Mouse (Mus musculus) c-Kit-positive CD71-negative TER-119-negative erythroid progenitor cells, embryonic 14.5 days (primary cell): ENCODE data around the gene Ezr.

Source experiments
- DNase-seq: peaks from one replicate; pipeline ENCODE4 v3.0.0-alpha.2; 2013; ENCODE audit warnings: low read depth

Gene Ezr

GRCm38 (mm10) chr17:6768301-6768788, 14.2 kb downstream of the Ezr start:
- DNase-seq: no peak

- no peak for DNase-seq
Observed at GRCm38 (mm10) chr17:6767771-6768170, 14.8 kb downstream of the Ezr start.

GRCm38 (mm10) chr17:6766823-6767222, 15.8 kb downstream of the Ezr start:
- DNase-seq: no peak

- no peak for DNase-seq
Observed at GRCm38 (mm10) chr17:6765886-6766285, 16.7 kb downstream of the Ezr start.

GRCm38 (mm10) chr17:6764730-6765129, 17.9 kb downstream of the Ezr start:
- no peak for DNase-seq

GRCm38 (mm10) chr17:6764227-6764593, 18.4 kb downstream of the Ezr start:
- no peak for DNase-seq

- no peak for DNase-seq
Observed at GRCm38 (mm10) chr17:6763513-6764226, 18.9 kb downstream of the Ezr start.

- DNase-seq: no peak
Observed at GRCm38 (mm10) chr17:6759717-6760292, 22.8 kb downstream of the Ezr start.

- DNase-seq: no peak
Observed at GRCm38 (mm10) chr17:6758845-6759244, 23.7 kb downstream of the Ezr start.

GRCm38 (mm10) chr17:6757902-6758301, 24.7 kb downstream of the Ezr start:
- DNase-seq: no peak

GRCm38 (mm10) chr17:6755873-6756272, 26.7 kb downstream of the Ezr start:
- DNase-seq: no peak

GRCm38 (mm10) chr17:6755176-6755575, 27.4 kb downstream of the Ezr start:
- DNase-seq: no peak

- no peak for DNase-seq
Observed at GRCm38 (mm10) chr17:6752375-6752774, 30.2 kb downstream of the Ezr start.

- DNase-seq: no peak
Observed at GRCm38 (mm10) chr17:6751221-6751859, 31.2 kb downstream of the Ezr start.

GRCm38 (mm10) chr17:6748779-6749464, 33.7 kb downstream of the Ezr start:
- no peak for DNase-seq

GRCm38 (mm10) chr17:6747478-6747877, 35.1 kb downstream of the Ezr start:
- DNase-seq: no peak

- peak; percentile 57 for DNase-seq
Observed at GRCm38 (mm10) chr17:6746452-6747231, 35.9 kb downstream of the Ezr start.

GRCm38 (mm10) chr17:6745975-6746374, 36.6 kb downstream of the Ezr start:
- no peak for DNase-seq

GRCm38 (mm10) chr17:6745503-6745902, 37.1 kb downstream of the Ezr start:
- DNase-seq: no peak

GRCm38 (mm10) chr17:6744871-6745270, 37.7 kb downstream of the Ezr start:
- DNase-seq: no peak

- no peak for DNase-seq
Observed at GRCm38 (mm10) chr17:6744366-6744765, 38.2 kb downstream of the Ezr start.

GRCm38 (mm10) chr17:6743787-6744239, 38.8 kb downstream of the Ezr start:
- no peak for DNase-seq
